Mouse (Mus musculus) ES-E14 (cell line): ENCODE results near the gene Blvrb.

ENCODE experiments used
- CHD2 ChIP-seq: IDR thresholded peaks from 2 replicates; pipeline ENCODE4 v1.6.1; 2014; ENCODE audit warnings: mild to moderate bottlenecking, low read depth, low read length, inconsistent platforms
- MAFK ChIP-seq: IDR thresholded peaks from 2 replicates; pipeline ENCODE4 v1.6.1; 2014; ENCODE audit warnings: mild to moderate bottlenecking, low read depth, low read length, inconsistent platforms; ENCODE audit not compliant: insufficient read depth
- ZC3H11A ChIP-seq: IDR thresholded peaks from 2 replicates; pipeline ENCODE4 v1.6.1; 2012; ENCODE audit warnings: low read depth, mild to moderate bottlenecking, inconsistent platforms, low read length, borderline replicate concordance
- ZNF384 ChIP-seq: IDR thresholded peaks from 2 replicates; pipeline ENCODE4 v1.6.1; 2012; ENCODE audit warnings: low read depth, low read length, inconsistent platforms

DNA sequence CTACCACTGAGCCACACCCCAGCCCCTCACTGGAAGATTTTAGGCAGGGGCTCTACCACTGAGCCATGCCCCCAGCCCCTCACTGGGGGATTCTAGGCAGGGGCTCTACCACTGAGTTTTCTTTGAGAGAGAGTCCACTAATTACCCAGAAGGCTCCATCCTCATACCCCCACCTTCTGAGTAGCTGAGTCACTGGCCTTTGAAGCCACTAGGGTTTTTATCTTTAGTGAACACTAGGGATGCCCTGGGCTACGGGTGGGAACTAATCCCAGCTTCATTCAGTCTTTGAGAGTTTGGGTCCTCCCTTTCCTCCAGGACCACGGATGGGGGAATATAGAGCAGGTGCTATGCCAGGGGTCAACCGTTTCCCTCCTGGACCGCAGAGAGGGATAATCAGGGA lies 10.8 kb downstream of the Blvrb start:
- TF ChIP-seq ZC3H11A (no peak), MAFK (no peak), CHD2 (no peak), ZNF384 (no peak)
